In genomic region chr11:103910993-103911585, GRCm38 (mm10) we compare ENCODE assay signal across 9 mouse cellular contexts. TPM values are rescaled to one million over a fixed set of nuclear protein-coding genes. Genes with fewer than 3 reads are reported as not detected.
DNase-seq lines count a peak whose midpoint lies in the region; ATAC-seq lines count a peak whose summit lies in the region.
"Had no signal": no experiment of that assay in that cellular context is flagged by ENCODE, and none has a peak within 500 bp of the region (broad histone marks: within the 10 kb centered on the region; RNA-seq: fewer than 3 reads in every experiment).

No protein-coding gene starts in this region.

- peak; percentile 69 for DNase-seq in CD4-positive, CD25-positive, alpha-beta regulatory T cell, adult 2 months (ENCODE audit: low read depth, low spot score)
- peak; percentile 71 for DNase-seq in layer of hippocampus, adult 9-10 months (ENCODE audit: low spot score)
- no peak for DNase-seq in layer of hippocampus, adult 11-12 months (ENCODE audit: low spot score)
- DNase-seq in NIH3T3 (ENCODE audit: low read depth): peak; percentile 80
- peak; percentile 31 for DNase-seq in large intestine, adult 2 months (ENCODE audit: low read depth, low spot score)
- DNase-seq in ovary, postnatal 36 days (ENCODE audit: low spot score): no peak
- no peak for DNase-seq in spleen, adult 12 weeks (ENCODE audit: low spot score)
- DNase-seq: heart, postnatal 4 days had no signal

- no peak for ATAC-seq in CD4-positive, CD25-positive, alpha-beta regulatory T cell, adult 4 months

- 69% methylated on average over 7 of the region's 7 CpGs for WGBS in large intestine, adult 2 months

RNA-seq across cellular contexts. Expression of gene Nsf, which starts 42.8 kb away (rescaled TPM):
- polyA plus RNA-seq in CD4-positive, CD25-positive, alpha-beta regulatory T cell, adult 4 months (2017; shearing (Covaris generic)): 10 to 100 TPM; 69.0 to 94.8 TPM
- polyA plus RNA-seq in large intestine, adult 2 months (2012; rRNA removed): 26.2 and 31.3 TPM in 2 replicates

RNA-seq across cellular contexts. Expression of gene Arf2, which starts 55.5 kb away (rescaled TPM):
- polyA plus RNA-seq in CD4-positive, CD25-positive, alpha-beta regulatory T cell, adult 4 months (2017; shearing (Covaris generic)): 10 to 100 TPM; 10.8 to 18.2 TPM
- polyA plus RNA-seq in large intestine, adult 2 months (2012; rRNA removed): 7.9 and 8.6 TPM in 2 replicates

Comparison
In these comparisons a context has a peak if more than half of its experiments do, and no peak if none do; other contexts are left out.
1. DNase-seq: peak in CD4-positive, CD25-positive, alpha-beta regulatory T cell, adult 2 months (single experiment), layer of hippocampus, adult 9-10 months (single experiment), NIH3T3 (single experiment) and large intestine, adult 2 months (single experiment); none in layer of hippocampus, adult 11-12 months (single experiment), ovary, postnatal 36 days (single experiment) and spleen, adult 12 weeks (single experiment).